Mouse (Mus musculus) embryonic fibroblast, embryonic 13.5 days (primary cell): ENCODE data around the gene Cdkal1. TPM values are rescaled to one million over a fixed set of nuclear protein-coding genes. Genes with fewer than 3 reads are reported as not detected.

Source experiments
- H3K27ac ChIP-seq: 2 replicates; pipeline ENCODE4 v1.5.1; 2012; ENCODE audit warnings: low read length, control low read depth, inconsistent platforms; ENCODE audit not compliant: insufficient read depth
- H3K4me1 ChIP-seq: 2 replicates; pipeline ENCODE4 v1.6.1; 2011; ENCODE audit warnings: low read length; ENCODE audit not compliant: control insufficient read depth, insufficient read depth
- H3K4me3 ChIP-seq: 2 replicates; pipeline ENCODE4 v1.5.1; 2011; ENCODE audit warnings: mild to moderate bottlenecking, control low read depth, low read length; ENCODE audit not compliant: insufficient read depth
- CTCF ChIP-seq: IDR thresholded peaks from 2 replicates; pipeline ENCODE4 v1.5.1; 2011; ENCODE audit warnings: mild to moderate bottlenecking, control low read depth, low read length, moderate library complexity, borderline replicate concordance; ENCODE audit not compliant: insufficient read depth
- POLR2A ChIP-seq: IDR thresholded peaks from 2 replicates; pipeline ENCODE4 v1.6.1; 2011; ENCODE audit warnings: low read depth, mild to moderate bottlenecking, control low read depth, low read length, moderate library complexity
- polyA plus RNA-seq: library from polyadenylated mRNA; stranded (reverse); fragments of >200 nt; gene quantifications from 2 replicates; pipeline ENCODE4 v1.2.4, GENCODE M21; 2011; ENCODE audit warnings: low read depth; ENCODE audit not compliant: missing spikeins, insufficient read length

Gene Cdkal1
- polyA plus RNA-seq, 1 experiment = 25.0 TPM

- no peak for TF ChIP-seq CTCF
- TF ChIP-seq POLR2A = no peak
- H3K4me1 ChIP-seq = no peaks in the 10 kb centered on the region
- no peak overlapping the region for H3K27ac ChIP-seq
- no peak overlapping the region for H3K4me3 ChIP-seq
These were observed 670.9 kb downstream of the Cdkal1 start for GRCm38 (mm10) chr13:29184545-29184944.

DNA sequence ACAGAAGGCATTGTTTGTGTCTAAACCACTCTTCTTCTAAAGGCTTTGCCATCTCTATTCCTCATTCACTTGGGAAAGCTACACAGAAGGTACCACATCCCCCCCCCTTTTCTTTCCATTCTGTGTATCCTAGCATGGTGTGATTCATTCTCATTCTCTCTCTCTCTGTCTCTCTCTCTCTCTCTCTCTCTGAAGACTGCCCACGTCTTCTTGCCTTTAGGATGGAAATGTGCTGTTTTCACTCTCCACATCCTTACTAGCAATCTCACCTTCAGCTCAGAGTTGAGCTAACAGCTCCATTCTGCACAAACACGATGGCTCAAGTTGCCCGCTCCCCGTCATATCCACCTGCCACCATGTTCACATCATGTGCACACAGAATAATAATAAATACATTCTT lies 675.6 kb downstream of the Cdkal1 start:
- H3K27ac ChIP-seq = no peak overlapping the region
- TF ChIP-seq POLR2A (no peak), CTCF (no peak)
- H3K4me3 ChIP-seq = no peak overlapping the region
- H3K4me1 ChIP-seq = no peaks in the 10 kb centered on the region

DNA sequence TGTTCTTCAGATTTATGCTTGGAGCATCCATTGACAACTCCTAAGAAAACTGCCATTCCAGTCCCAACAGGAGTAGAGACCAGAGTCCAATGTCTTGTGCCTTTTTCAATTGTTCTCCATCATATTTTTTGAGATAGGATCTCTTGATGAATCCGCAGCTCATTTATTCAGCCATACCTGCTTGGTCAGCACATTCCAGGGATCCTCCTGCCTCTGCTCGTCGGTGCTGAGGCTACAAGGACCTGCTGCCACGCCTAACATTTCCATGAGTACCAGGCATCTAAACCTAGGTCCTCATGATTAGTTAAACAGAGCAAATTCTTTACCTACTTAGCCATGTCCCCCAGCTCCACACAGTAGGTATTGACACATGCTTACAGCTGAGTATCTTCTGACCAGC lies 676.2 kb downstream of the Cdkal1 start:
- TF ChIP-seq POLR2A (no peak), CTCF (no peak)
- Histone ChIP-seq H3K27ac (no peak overlapping the region), H3K4me1 (no peaks in the 10 kb centered on the region), H3K4me3 (no peak overlapping the region)

GRCm38 (mm10) chr13:29177889-29178486 lies 677.5 kb downstream of the Cdkal1 start:
- Histone ChIP-seq H3K4me1 (no peaks in the 10 kb centered on the region), H3K4me3 (no peak overlapping the region), H3K27ac (no peak overlapping the region)
- TF ChIP-seq CTCF (no peak), POLR2A (no peak)

GRCm38 (mm10) chr13:29169356-29169755 lies 686.1 kb downstream of the Cdkal1 start:
- Histone ChIP-seq H3K27ac (no peak overlapping the region), H3K4me3 (no peak overlapping the region), H3K4me1 (no peaks in the 10 kb centered on the region)
- TF ChIP-seq CTCF (no peak), POLR2A (no peak)

DNA sequence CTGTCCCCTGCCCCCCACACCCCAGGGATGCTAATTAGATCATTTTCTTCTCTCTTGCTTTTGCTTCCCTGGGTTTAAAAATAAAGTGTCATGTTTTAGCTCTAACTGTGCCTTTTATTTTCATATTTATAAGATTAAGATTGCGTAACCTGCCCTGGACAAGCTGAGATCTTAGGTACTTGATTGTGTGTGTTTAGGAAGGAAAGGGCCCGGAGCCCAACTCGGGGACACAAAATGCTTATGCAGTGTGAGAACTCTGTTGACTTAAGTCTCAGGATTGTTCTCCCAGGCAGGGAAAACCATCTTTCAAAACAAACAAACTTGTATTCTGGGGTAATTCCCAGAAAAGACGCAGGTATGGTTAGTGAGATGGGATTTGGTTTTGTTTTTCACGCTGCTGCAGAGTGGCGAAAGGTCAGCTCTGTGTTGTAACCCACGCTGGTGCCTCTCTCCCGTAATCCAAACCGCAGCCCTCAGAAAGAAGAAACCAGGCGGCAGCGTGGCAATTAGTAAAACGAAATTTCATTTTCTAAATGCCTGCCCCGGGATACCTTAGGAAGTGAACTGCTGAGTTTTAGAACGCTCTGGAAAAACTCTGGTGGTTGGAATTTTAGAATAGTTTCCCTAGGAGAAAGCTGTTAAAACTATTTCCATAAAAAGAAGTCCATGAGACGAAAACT lies 690.5 kb downstream of the Cdkal1 start:
- Histone ChIP-seq H3K27ac (no peak overlapping the region), H3K4me1 (no peaks in the 10 kb centered on the region), H3K4me3 (no peak overlapping the region)
- TF ChIP-seq CTCF (no peak), POLR2A (no peak)

- Histone ChIP-seq H3K27ac (no peak overlapping the region), H3K4me3 (no peak overlapping the region), H3K4me1 (no peaks in the 10 kb centered on the region)
- TF ChIP-seq POLR2A (no peak), CTCF (no peak)
These were observed 692.5 kb downstream of the Cdkal1 start for GRCm38 (mm10) chr13:29162867-29163514.

DNA sequence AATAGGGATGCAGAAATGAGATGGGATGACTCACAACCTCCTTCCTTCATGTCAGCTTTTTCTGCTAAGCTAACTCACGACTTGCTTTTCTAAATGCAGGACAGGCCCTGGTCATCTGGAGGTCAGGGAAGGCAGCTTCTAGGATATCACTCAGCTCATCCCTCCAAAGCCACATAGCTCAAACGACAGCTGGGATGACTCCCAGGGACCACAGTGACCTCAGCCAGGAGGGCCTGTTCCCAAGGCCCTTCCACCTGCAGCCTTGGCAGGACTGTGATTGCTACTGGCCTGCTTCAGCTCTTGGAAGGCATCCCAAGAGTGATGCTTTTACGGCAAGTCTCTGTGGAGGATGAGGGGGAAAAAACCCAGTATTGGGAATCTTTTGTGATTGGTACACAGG lies 693.0 kb downstream of the Cdkal1 start:
- H3K4me3 ChIP-seq = no peak overlapping the region
- no peaks in the 10 kb centered on the region for H3K4me1 ChIP-seq
- H3K27ac ChIP-seq = no peak overlapping the region
- TF ChIP-seq POLR2A (no peak), CTCF (no peak)

DNA sequence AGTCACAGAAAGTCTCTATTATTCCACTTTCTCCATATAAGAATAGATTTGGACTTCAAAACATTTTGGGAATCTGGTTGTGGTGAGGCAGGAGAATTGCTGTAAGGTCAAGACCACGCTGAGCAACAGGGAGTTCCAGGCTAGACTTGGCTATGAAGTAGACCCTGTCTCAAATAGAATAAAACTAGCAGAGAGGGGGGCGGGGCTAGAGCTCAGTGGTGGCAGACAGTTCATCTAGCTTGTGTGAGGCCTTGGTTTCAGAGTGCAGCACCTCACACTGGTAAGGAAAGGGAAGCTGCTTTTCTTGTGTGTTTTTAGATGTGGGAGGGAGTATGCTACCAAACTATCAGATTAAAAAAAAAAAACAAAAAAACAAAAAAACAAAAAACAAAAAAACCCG lies 694.0 kb downstream of the Cdkal1 start:
- Histone ChIP-seq H3K27ac (no peak overlapping the region), H3K4me3 (no peak overlapping the region), H3K4me1 (no peaks in the 10 kb centered on the region)
- no peak for TF ChIP-seq CTCF
- no peak for TF ChIP-seq POLR2A

DNA sequence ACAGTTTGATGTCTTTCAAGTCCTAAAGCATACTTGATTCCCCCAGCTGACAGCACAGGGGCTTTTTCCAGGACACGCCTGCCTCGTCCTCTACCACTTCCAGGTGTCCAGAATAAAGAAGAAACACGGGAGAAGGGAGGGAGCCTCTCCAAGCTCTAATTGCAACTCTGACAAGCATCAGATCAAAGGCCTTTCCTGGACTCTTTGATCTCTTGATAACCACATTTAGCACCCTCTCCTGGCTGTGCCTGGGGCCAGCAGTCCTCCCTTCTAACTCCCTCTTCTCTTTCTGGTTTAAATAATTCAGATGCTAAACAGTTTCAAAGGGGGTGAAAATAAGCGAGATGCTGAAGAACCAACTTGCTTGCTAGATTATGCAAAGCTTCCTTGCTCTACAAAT lies 698.8 kb downstream of the Cdkal1 start:
- no peaks in the 10 kb centered on the region for H3K4me1 ChIP-seq
- H3K27ac ChIP-seq = no peak overlapping the region
- no peak for TF ChIP-seq CTCF
- H3K4me3 ChIP-seq = no peak overlapping the region
